Mouse (Mus musculus): ENCODE results near the gene Adh6b.

- TF ChIP-seq CTCF (IDR thresholded peaks at IDR 0.05; ENCODE audit: low read depth) (no peak), EP300 (IDR thresholded peaks at IDR 0.05; ENCODE audit: low read depth) (no peak)
Observed at GRCm38 (mm10) chr3:138373920-138374319, 32.3 kb downstream of the Adh6b start.

Measured in heart, postnatal 0 days (tissue).